Mouse (Mus musculus) liver, postnatal 0 days (tissue): ENCODE measurements around the gene Crb2.

ENCODE experiments used
- CTCF ChIP-seq: sonication (generic); IDR thresholded peaks from 2 replicates; pipeline ENCODE4 v1.5.1; 2016; ENCODE audit warnings: antibody characterized with exemption, low read depth
- EP300 ChIP-seq: IDR thresholded peaks from 2 replicates; pipeline ENCODE4 v1.6.1; 2016; ENCODE audit warnings: antibody characterized with exemption, low read depth, mild to moderate bottlenecking

DNA sequence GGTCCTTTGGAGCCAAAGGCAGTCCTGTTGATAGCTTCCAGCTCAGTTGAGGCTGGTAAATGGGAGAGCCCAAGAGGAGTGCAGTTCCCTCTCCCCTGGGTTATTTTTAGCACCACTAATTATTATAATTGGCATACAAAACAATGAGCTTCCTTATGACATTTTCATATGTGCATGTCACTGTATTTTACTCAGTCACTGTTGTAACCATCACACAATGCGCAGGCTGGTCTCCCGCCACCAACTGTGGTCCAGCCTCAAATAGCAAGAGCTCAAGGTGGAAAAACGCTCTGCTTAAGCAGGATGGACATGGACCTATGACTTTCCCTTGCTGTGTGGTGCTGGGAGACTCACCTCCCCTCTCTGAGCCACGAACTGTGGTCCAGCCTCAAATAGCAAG is 18.3 kb upstream of the Crb2 start:
- TF ChIP-seq CTCF (no peak), EP300 (no peak)
